Mouse (Mus musculus): ENCODE data around the gene Prpsap1.

GRCm38 (mm10) chr11:116508689-116509088 is 14.7 kb upstream of the Prpsap1 start:
- TF ChIP-seq POLR2A (IDR thresholded peaks at IDR 0.05; ENCODE audit: insufficient read length, low read depth) (no peak), MYOG (IDR thresholded peaks at IDR 0.05; ENCODE audit: control insufficient read depth in 1 of 3, insufficient read depth in 1 of 3, insufficient read length in 2 of 3, low read depth in 2 of 3) (no peak), REST (IDR thresholded peaks at IDR 0.05; ENCODE audit: insufficient read depth, insufficient read length) (no peak), TCF12 (IDR thresholded peaks at IDR 0.05; ENCODE audit: insufficient read depth, poor library complexity, severe bottlenecking) (no peak), SRF (IDR thresholded peaks at IDR 0.05; ENCODE audit: control insufficient read depth, insufficient read length, low read depth) (no peak)
